Mouse (Mus musculus): Measurements from ENCODE around the gene Zfp365. TPM values are rescaled to one million over a fixed set of nuclear protein-coding genes. Genes with fewer than 3 reads are reported as not detected.

The Zfp365 gene
- polyA plus RNA-seq (2015; fragmentation: Nextera tagmentation; extraction: Ambion mirVana), result 2.7 and 3.2 TPM in 2 replicates

DNA sequence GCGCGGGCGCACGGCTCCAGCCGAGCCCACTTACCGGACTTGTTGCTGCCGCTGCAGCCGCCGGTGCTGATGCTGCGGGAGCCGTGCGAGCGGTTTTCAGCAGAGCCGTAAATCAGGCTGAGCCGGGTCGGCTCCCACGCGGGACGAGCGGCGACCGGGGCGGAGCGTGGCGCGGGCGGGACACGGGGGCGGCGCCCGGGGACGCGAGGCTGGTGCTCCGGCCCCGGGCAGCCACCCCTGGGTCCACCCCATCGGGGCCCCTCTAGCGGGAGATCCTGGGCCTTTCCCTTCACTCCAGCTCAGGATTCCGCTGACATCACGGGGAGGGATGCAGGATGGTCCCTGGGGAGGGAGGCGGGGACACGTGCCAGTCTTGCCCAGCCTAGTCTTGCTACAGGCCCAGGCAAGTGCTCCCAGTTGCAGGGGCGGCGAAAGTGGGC lies at the start of gene Zfp365:
Zfp365 (minus strand) TSS at position 326 of the 440 bp plus-strand sequence.
- Histone ChIP-seq H3K9ac (peak within 1 kb of the TSS; percentile 63), H3K4me3 (replicated peaks) (peak within 1 kb of the TSS; percentile 64), H3K36me3 (0 out of 2 replicates have a peak, but pooled peaks cover 4% of the 10 kb centered on the region), H3K27ac (replicated peaks) (0 out of 2 replicates have a peak within 1 kb of the TSS, but pooled peaks have one; percentile 4), H3K27me3 (no peaks in the 10 kb centered on the region), H3K9me3 (replicated peaks) (no peaks in the 10 kb centered on the region), H3K4me2 (replicated peaks) (peak within 1 kb of the TSS; percentile 96), H3K4me1 (peaks cover 11% of the 10 kb centered on the region)
- ATAC-seq (ENCODE audit: insufficient number of reproducible peaks, low FRiP score, low TSS enrichment, low read depth), result peak; percentile 88
- WGBS, result under 1% methylated on average over 40 of the region's 43 CpGs

DNA sequence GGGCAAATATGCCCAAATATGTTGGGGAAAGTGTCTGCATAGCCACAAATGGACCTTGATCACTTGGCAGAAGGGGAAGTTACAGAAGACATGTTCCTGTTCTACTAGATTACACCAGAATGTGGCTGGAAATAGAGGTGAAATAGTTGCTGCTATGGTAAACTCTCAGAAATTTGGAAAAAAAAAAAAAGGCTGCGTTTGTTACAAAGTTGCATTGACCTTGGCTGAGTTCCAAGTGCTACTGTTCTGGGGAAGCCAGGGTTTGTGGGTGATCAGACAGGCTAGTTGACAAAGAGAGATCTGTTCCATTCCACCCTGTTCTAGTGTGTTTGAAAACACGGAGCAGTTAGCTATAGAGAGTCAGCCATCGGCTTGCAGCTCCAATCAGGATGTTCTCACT lies 47.5 kb upstream of the Zfp365 start:
- no peak overlapping the region for H3K4me3 ChIP-seq (replicated peaks)
- H3K9ac ChIP-seq, result no peak overlapping the region
- ATAC-seq (ENCODE audit: insufficient number of reproducible peaks, low FRiP score, low TSS enrichment, low read depth), result no peak
- H3K27ac ChIP-seq (replicated peaks), result no peak overlapping the region
- H3K36me3 ChIP-seq, result no peaks in the 10 kb centered on the region
- no peaks in the 10 kb centered on the region for H3K27me3 ChIP-seq
- no peaks in the 10 kb centered on the region for H3K9me3 ChIP-seq (replicated peaks)
- H3K4me1 ChIP-seq, result no peaks in the 10 kb centered on the region
- no peak overlapping the region for H3K4me2 ChIP-seq (replicated peaks)
- 71% methylated on average over 3 of the region's 3 CpGs for WGBS

DNA sequence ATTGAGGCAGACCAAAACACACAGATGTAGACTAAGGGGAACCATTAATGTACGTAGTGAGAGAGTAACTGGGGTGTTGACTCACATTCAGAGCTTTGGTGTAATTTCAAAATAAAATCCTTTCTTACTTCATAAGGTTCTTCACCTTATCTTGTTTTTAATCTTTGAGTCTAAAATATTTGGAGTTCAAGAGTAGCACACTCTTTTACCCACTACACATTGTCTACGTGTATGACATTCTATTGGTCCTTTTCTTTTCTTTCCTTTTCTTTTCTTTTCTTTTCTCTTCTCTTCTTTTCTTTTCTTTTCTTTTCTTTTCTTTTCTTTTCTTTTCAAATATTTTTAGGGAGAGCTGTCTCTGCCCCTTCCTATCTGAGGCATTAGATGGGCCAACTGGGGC lies 43.5 kb upstream of the Zfp365 start:
- no peak for ATAC-seq (ENCODE audit: insufficient number of reproducible peaks, low FRiP score, low TSS enrichment, low read depth)
- Histone ChIP-seq H3K9me3 (replicated peaks) (no peaks in the 10 kb centered on the region), H3K4me2 (replicated peaks) (no peak overlapping the region), H3K27ac (replicated peaks) (no peak overlapping the region), H3K36me3 (no peaks in the 10 kb centered on the region), H3K27me3 (no peaks in the 10 kb centered on the region), H3K9ac (no peak overlapping the region), H3K4me3 (replicated peaks) (no peak overlapping the region), H3K4me1 (no peaks in the 10 kb centered on the region)
- 96% methylated on average over 2 of the region's 2 CpGs for WGBS

DNA sequence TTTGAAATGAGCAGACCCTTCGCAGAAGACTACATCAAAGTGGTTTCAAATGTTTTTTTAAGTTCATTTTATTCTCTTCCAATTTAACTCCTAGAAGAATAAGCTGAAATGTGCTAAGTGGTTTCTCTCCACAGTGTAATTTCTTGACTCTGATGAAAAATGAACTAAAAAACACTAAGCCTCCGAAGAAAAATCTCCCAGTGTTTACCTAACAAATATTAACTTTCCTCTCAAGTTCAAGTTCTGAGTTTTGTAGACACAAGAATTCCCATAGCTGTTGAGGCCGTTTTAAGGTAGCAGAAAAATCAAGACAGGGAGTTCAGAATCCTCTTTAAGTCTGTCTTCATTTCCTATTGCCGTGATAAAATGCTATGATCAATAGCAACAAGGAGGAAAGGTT lies 39.2 kb upstream of the Zfp365 start:
- no peak overlapping the region for H3K27ac ChIP-seq (replicated peaks)
- H3K9me3 ChIP-seq (replicated peaks), result no peaks in the 10 kb centered on the region
- H3K4me2 ChIP-seq (replicated peaks), result no peak overlapping the region
- H3K4me1 ChIP-seq, result no peaks in the 10 kb centered on the region
- ATAC-seq (ENCODE audit: insufficient number of reproducible peaks, low FRiP score, low TSS enrichment, low read depth), result no peak
- H3K4me3 ChIP-seq (replicated peaks), result no peak overlapping the region
- no peaks in the 10 kb centered on the region for H3K36me3 ChIP-seq
- no peak overlapping the region for H3K9ac ChIP-seq
- 73% methylated on average over 4 of the region's 4 CpGs for WGBS
- no peaks in the 10 kb centered on the region for H3K27me3 ChIP-seq

DNA sequence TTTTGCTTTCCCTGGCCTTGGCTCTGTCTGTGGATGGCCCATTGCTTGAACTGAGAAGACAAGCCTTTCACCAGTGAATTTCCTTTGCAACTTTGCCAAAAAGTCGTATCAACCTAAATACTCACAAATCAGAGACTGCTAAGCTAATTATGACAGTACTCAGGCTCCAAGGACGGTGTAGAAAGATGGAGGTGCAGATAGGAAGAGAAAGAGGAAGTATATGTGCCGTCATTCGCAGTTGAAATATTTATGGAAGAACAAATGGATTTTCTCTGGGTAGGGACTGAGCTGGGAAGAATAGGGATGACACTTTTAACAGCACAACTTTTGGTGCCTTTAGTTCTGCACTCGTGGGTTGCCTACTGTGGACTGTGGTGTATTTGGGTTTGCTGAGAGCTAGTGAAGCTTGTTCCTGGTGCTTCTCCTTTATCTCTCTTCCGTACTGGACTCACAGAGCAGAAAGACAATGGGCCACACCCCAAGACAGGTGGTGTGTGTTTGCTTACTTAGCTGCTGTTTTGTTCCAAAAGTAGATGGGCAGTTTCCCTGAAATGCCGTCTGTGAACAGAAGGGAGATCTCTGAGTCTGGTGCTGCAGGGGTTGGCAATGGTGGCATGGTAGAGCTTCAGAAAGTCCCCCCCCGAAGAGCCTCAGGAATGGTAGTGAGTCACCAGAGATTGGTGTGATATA lies 37.7 kb upstream of the Zfp365 start:
- ATAC-seq (ENCODE audit: insufficient number of reproducible peaks, low FRiP score, low TSS enrichment, low read depth), result no peak
- H3K27me3 ChIP-seq, result no peaks in the 10 kb centered on the region
- no peaks in the 10 kb centered on the region for H3K4me1 ChIP-seq
- H3K27ac ChIP-seq (replicated peaks), result no peak overlapping the region
- WGBS, result 76% methylated on average over 8 of the region's 8 CpGs
- no peak overlapping the region for H3K4me2 ChIP-seq (replicated peaks)
- H3K36me3 ChIP-seq, result no peaks in the 10 kb centered on the region
- H3K9me3 ChIP-seq (replicated peaks), result no peaks in the 10 kb centered on the region
- H3K9ac ChIP-seq, result no peak overlapping the region
- H3K4me3 ChIP-seq (replicated peaks), result no peak overlapping the region

DNA sequence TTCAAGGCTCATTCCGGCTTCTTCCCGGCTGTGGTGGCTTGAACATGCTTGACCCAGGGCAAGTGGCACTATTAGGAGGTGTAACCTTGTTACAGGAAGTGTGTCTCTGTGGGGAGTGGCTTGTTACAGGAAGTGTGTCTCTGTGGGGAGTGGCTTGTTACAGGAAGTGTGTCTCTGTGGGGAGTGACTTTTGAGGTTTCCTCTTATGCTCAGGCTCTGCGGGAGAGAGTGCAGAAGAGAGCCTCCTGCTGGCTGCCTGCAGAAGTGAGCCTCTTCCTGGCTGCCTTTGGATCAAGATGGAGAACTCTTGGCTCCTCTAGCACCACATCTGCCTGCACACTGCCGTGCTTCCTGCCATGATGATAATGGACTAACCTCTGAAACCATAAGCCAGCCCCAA lies 31.1 kb upstream of the Zfp365 start:
- no peaks in the 10 kb centered on the region for H3K4me1 ChIP-seq
- no peaks in the 10 kb centered on the region for H3K27me3 ChIP-seq
- no peak overlapping the region for H3K4me2 ChIP-seq (replicated peaks)
- no peak overlapping the region for H3K27ac ChIP-seq (replicated peaks)
- no peak overlapping the region for H3K9ac ChIP-seq
- no peaks in the 10 kb centered on the region for H3K9me3 ChIP-seq (replicated peaks)
- WGBS, result 87% methylated on average over 4 of the region's 4 CpGs
- H3K4me3 ChIP-seq (replicated peaks), result no peak overlapping the region
- ATAC-seq (ENCODE audit: insufficient number of reproducible peaks, low FRiP score, low TSS enrichment, low read depth), result no peak
- H3K36me3 ChIP-seq, result no peaks in the 10 kb centered on the region

DNA sequence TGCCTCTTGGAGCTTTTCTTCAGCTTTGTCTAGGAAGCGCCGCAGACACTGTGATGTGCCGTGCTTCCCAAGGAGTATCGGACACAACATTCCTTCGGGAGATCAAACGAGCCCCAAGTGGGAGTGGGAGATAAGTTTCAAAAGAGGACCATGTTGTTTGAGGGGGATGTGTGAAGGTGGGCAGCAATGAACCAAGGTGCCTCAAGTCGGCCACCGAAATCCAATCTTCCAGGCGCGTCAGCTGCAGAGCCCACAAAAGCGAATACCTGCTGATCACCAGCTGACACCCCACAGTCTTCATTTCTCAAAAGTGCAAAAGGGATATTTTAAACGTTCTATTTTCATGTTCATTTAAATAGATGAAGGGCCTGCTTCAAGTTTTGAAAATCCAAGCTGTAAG lies 27.1 kb upstream of the Zfp365 start:
- no peak overlapping the region for H3K4me3 ChIP-seq (replicated peaks)
- no peak overlapping the region for H3K9ac ChIP-seq
- no peaks in the 10 kb centered on the region for H3K9me3 ChIP-seq (replicated peaks)
- no peaks in the 10 kb centered on the region for H3K4me1 ChIP-seq
- 64% methylated on average over 12 of the region's 12 CpGs for WGBS
- ATAC-seq (ENCODE audit: insufficient number of reproducible peaks, low FRiP score, low TSS enrichment, low read depth), result no peak
- no peak overlapping the region for H3K4me2 ChIP-seq (replicated peaks)
- H3K27me3 ChIP-seq, result no peaks in the 10 kb centered on the region
- H3K36me3 ChIP-seq, result no peaks in the 10 kb centered on the region
- no peak overlapping the region for H3K27ac ChIP-seq (replicated peaks)

DNA sequence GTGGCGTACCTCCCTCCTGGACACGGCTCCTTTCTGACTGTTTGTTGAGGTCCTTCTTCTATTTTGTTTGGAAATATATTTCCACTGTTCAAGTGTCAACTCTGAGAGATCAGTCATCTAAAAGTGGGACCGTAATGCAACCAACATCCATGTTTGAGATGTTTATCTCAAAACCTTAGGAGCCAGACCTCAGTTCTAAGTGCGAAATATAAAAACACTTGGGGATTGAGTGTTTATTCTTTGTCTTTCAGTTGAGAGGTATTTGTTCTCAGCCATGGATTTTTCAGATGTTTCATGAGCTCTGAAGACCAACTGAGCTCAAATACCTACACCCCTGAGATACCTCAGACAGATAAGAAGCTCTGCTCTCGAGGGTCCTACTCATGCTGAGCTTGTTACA lies 25.3 kb upstream of the Zfp365 start:
- H3K4me3 ChIP-seq (replicated peaks), result no peak overlapping the region
- ATAC-seq (ENCODE audit: insufficient number of reproducible peaks, low FRiP score, low TSS enrichment, low read depth), result no peak
- H3K9me3 ChIP-seq (replicated peaks), result no peaks in the 10 kb centered on the region
- no peak overlapping the region for H3K27ac ChIP-seq (replicated peaks)
- no peaks in the 10 kb centered on the region for H3K27me3 ChIP-seq
- H3K4me2 ChIP-seq (replicated peaks), result no peak overlapping the region
- 79% methylated on average over 5 of the region's 5 CpGs for WGBS
- no peak overlapping the region for H3K9ac ChIP-seq
- H3K36me3 ChIP-seq, result no peaks in the 10 kb centered on the region
- no peaks in the 10 kb centered on the region for H3K4me1 ChIP-seq

DNA sequence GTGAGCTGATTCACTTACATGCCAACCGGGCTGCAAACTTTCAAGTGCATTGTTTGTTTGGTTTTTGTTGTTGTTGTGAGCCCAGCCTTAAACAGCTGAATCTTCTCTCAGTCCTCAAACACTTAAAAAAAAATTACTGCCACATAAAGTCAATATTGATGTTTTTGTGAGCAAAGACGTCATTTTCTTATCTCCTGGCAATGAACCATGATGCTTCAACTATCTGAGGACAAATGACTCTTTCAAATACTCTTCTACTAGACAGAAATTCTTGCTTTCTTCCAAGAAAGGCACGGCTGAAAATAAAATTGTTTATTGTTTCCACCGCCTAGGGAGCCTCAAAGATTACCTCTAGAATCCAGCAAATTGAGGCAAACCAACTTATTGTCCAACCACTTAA lies 24.5 kb upstream of the Zfp365 start:
- Histone ChIP-seq H3K9ac (no peak overlapping the region), H3K4me1 (no peaks in the 10 kb centered on the region), H3K9me3 (replicated peaks) (no peaks in the 10 kb centered on the region), H3K36me3 (no peaks in the 10 kb centered on the region), H3K27me3 (no peaks in the 10 kb centered on the region), H3K27ac (replicated peaks) (no peak overlapping the region), H3K4me3 (replicated peaks) (no peak overlapping the region), H3K4me2 (replicated peaks) (no peak overlapping the region)
- WGBS, result 71% methylated on average over 4 of the region's 4 CpGs
- no peak for ATAC-seq (ENCODE audit: insufficient number of reproducible peaks, low FRiP score, low TSS enrichment, low read depth)

DNA sequence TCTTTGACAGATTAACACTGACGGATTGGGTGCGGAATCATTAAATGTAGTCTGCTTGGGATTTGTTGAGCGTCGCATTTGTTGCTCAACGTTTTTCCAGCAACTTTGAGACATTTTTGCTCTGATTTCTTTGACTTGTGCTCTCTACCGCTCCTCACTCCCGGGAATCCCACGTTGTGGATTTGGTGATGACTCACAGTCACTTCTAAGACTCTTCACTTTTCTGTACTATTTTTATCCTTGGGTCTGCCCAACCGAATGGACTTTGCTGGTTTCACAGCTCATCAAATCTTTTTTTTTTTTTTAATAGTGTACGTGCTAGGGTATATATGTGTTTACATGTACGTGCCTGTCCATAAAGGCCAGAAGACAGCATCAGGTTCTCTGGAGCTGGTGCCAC lies 20.3 kb upstream of the Zfp365 start:
- Histone ChIP-seq H3K9ac (no peak overlapping the region), H3K27ac (replicated peaks) (no peak overlapping the region), H3K4me3 (replicated peaks) (no peak overlapping the region), H3K4me1 (no peaks in the 10 kb centered on the region), H3K4me2 (replicated peaks) (no peak overlapping the region), H3K36me3 (no peaks in the 10 kb centered on the region), H3K9me3 (replicated peaks) (no peaks in the 10 kb centered on the region), H3K27me3 (no peaks in the 10 kb centered on the region)
- 84% methylated on average over 11 of the region's 11 CpGs for WGBS
- ATAC-seq (ENCODE audit: insufficient number of reproducible peaks, low FRiP score, low TSS enrichment, low read depth), result no peak

DNA sequence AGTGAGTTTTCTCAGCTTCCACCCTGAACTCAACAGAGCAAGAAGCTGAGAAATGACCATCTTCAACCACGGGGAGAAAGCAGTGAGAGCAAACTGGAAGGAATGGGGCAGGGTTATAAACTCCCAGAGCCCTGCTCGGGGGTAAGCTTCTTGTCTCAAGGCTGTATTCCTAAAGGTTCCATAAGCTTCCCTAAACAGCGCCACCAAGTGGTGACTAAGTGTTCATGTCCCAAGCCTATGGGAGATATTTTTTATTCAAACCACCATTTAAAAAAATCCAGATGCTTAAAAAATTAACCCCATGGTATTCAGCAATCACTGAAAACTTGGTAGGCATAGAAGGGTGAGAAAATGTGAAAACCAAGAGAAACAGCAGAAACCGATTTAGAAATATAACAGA lies 18.9 kb upstream of the Zfp365 start:
- Histone ChIP-seq H3K4me1 (no peaks in the 10 kb centered on the region), H3K27ac (replicated peaks) (no peak overlapping the region), H3K9me3 (replicated peaks) (no peaks in the 10 kb centered on the region), H3K4me2 (replicated peaks) (no peak overlapping the region), H3K36me3 (no peaks in the 10 kb centered on the region), H3K27me3 (no peaks in the 10 kb centered on the region), H3K4me3 (replicated peaks) (no peak overlapping the region), H3K9ac (no peak overlapping the region)
- no peak for ATAC-seq (ENCODE audit: insufficient number of reproducible peaks, low FRiP score, low TSS enrichment, low read depth)
- 81% methylated on average over 4 of the region's 4 CpGs for WGBS

DNA sequence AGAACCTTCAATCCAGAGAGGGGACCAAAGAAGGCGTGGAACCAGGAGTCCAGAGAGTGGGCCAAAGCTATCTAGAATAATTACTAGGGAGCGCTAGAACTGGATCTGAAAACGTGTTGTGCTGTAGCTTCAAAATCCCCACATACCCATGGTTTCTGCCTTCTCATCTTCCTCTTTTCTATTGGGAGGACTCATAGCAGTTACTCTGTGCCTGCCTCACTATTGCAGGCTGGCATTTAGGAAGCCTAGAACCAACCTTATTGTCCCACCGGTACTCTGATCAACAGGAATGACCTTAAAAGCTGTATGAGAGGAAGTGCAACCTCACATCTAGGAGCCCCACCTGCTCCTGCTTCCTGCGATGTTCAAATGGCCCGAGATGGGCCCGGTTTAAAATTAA lies 16.1 kb upstream of the Zfp365 start:
- no peak overlapping the region for H3K4me3 ChIP-seq (replicated peaks)
- H3K27me3 ChIP-seq, result no peaks in the 10 kb centered on the region
- ATAC-seq (ENCODE audit: insufficient number of reproducible peaks, low FRiP score, low TSS enrichment, low read depth), result no peak
- no peaks in the 10 kb centered on the region for H3K9me3 ChIP-seq (replicated peaks)
- no peak overlapping the region for H3K27ac ChIP-seq (replicated peaks)
- no peaks in the 10 kb centered on the region for H3K36me3 ChIP-seq
- H3K4me1 ChIP-seq, result no peaks in the 10 kb centered on the region
- H3K9ac ChIP-seq, result no peak overlapping the region
- 86% methylated on average over 7 of the region's 7 CpGs for WGBS
- H3K4me2 ChIP-seq (replicated peaks), result no peak overlapping the region

All from embryonic facial prominence, embryonic 15.5 days (tissue).